23 mouse cellular contexts compared by ENCODE assay signal in the genomic region with DNA sequence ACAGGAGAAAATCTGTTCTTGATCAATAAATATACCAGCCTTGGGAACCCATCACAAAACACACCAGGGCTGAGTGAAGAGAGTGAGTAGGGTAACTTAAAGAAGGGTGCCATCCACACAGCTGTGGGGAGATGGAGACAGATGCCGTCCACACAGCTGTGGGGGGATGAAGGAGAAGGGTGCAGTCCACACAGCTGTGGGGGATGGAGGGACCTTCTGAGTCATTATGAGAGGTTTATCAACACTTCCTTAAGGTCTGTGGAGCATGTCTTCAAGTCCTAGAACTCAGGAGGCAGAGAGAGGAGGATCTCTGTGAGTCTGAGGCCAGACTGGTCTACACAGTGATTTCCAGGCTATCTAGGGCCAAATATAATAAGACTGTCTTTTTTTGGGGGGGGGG. TPM values are rescaled to one million over a fixed set of nuclear protein-coding genes. Genes with fewer than 3 reads are reported as not detected.
A peak's percentile ranks its signal among the peaks of the same experiment; 100 is the strongest.
DNase-seq lines count a peak whose midpoint lies in the region; ATAC-seq and TF ChIP-seq lines count a peak whose summit lies in the region.
"Had no signal": no experiment of that assay in that cellular context is flagged by ENCODE, and none has a peak within 500 bp of the region (broad histone marks: within the 10 kb centered on the region; RNA-seq: fewer than 3 reads in every experiment).

No protein-coding gene starts in this region.

- H3K9me3 ChIP-seq in CH12.LX (replicated peaks; ENCODE audit: low read length): no peaks in the 10 kb centered on the region
- no peaks in the 10 kb centered on the region for H3K9me3 ChIP-seq in midbrain, embryonic 15.5 days
- H3K9me3 ChIP-seq: embryonic facial prominence, embryonic 12.5 days; embryonic facial prominence, embryonic 15.5 days; forebrain, embryonic 15.5 days had no signal

- H3K36me3 ChIP-seq in CH12.LX (replicated peaks in 1 of 2; ENCODE audit: control insufficient read depth in 1 of 2, insufficient read depth in 1 of 2, low read length in 1 of 2): peaks cover 19 to 50% of the 10 kb centered on the region in 2 experiments
- H3K36me3 ChIP-seq in splenic B cell, adult 2 months (ENCODE audit: control insufficient read depth, insufficient read depth, low read length, poor library complexity, severe bottlenecking): no peaks in the 10 kb centered on the region
- peaks cover 15% of the 10 kb centered on the region for H3K36me3 ChIP-seq in midbrain, embryonic 15.5 days (replicated peaks)

- WGBS in midbrain, embryonic 15.5 days: 86% methylated on average over 1 of the region's 1 CpGs

- in situ Hi-C loops in CH12.LX (cut with MboI; ENCODE audit: low pct_ligation_motif_present, low pct_unique_long_range_greater_than_20kb, low sequenced_read_pairs): loop anchor here (5.0 kb wide), 1 partner anchor 34 kb away; no protein-coding TSS in a partner anchor

- no peak for TF ChIP-seq RAD21 in CH12.LX (IDR thresholded peaks at IDR 0.05; ENCODE audit: low read depth, low read length)

- no peak overlapping the region for H3K4me2 ChIP-seq in CH12.LX (ENCODE audit: insufficient read depth, low read depth, poor library complexity, severe bottlenecking)
- H3K4me2 ChIP-seq in midbrain, embryonic 15.5 days: no peak overlapping the region
- H3K4me2 ChIP-seq: embryonic facial prominence, embryonic 12.5 days; embryonic facial prominence, embryonic 15.5 days; forebrain, embryonic 15.5 days; hindbrain, embryonic 14.5 days had no signal

- H3K79me2 ChIP-seq in CH12.LX (replicated peaks; ENCODE audit: control insufficient read depth, extremely low read depth, insufficient read depth, poor library complexity, severe bottlenecking): peaks cover 12% of the 10 kb centered on the region

- peak; percentile 58; the same call in 1 of the 2 replicates for TF ChIP-seq EP300 in CH12.LX (IDR thresholded peaks at IDR 0.05; ENCODE audit: low read length)

- 0 out of 2 replicates have a peak overlapping the region, but pooled peaks have one; percentile 16 for H3K27ac ChIP-seq in gastrocnemius, adult 2 months
- no peak overlapping the region for H3K27ac ChIP-seq in CH12.LX (ENCODE audit: insufficient read depth, low read depth)
- no peak overlapping the region for H3K27ac ChIP-seq in midbrain, embryonic 15.5 days
- H3K27ac ChIP-seq: embryonic facial prominence, embryonic 12.5 days; embryonic facial prominence, embryonic 15.5 days; forebrain, embryonic 15.5 days; hindbrain, embryonic 14.5 days had no signal

- peaks cover 16 to 72% of the 10 kb centered on the region in 2 experiments for H3K4me1 ChIP-seq in CH12.LX (ENCODE audit: control insufficient read depth in 1 of 2, insufficient read depth in 2 of 2)
- H3K4me1 ChIP-seq in midbrain, embryonic 15.5 days: no peaks in the 10 kb centered on the region
- H3K4me1 ChIP-seq: embryonic facial prominence, embryonic 12.5 days had no signal

- no peak overlapping the region for H3K9ac ChIP-seq in CH12.LX (ENCODE audit: insufficient read depth, low read depth)
- no peak overlapping the region for H3K9ac ChIP-seq in midbrain, embryonic 15.5 days
- H3K9ac ChIP-seq: embryonic facial prominence, embryonic 12.5 days; embryonic facial prominence, embryonic 15.5 days; forebrain, embryonic 15.5 days; hindbrain, embryonic 14.5 days had no signal

- no peak for TF ChIP-seq CTCF in gastrocnemius, adult 2 months (IDR thresholded peaks at IDR 0.05)
- no peak for TF ChIP-seq CTCF in CH12.LX (conservative IDR thresholded peaks at IDR 0.05 in 1 of 2, IDR thresholded peaks at IDR 0.05 in 1 of 2; ENCODE audit: low read depth in 2 of 2, low read length in 2 of 2)

- no peak for DNase-seq in gastrocnemius, adult 2 months
- no peak for DNase-seq in gastrocnemius, postnatal 10 days
- DNase-seq in 416B (ENCODE audit: low read depth) (peak; percentile 25), CH12.LX (ENCODE audit: extremely low read depth) (peak; percentile 69)
- peak; percentile 16 for DNase-seq in splenic B cell, adult 2 months (ENCODE audit: low read depth, low spot score)
- DNase-seq in adrenal gland, adult 18-20 months (ENCODE audit: low spot score in 2 of 2): no peak
- DNase-seq: adrenal gland, adult 2 months; adrenal gland, postnatal 14 days; cerebellum, adult 11 months; cerebellum, adult 2 months; cerebellum, adult 9-11 months; cerebellum, postnatal 25 days; gastrocnemius, postnatal 25 days; heart, adult 18-20 months; heart, postnatal 4 days; kidney, adult 2 months had no signal

- ATAC-seq in midbrain, embryonic 15.5 days (replicated peaks): no peak
- ATAC-seq: activated CD4-positive, CD25-positive, alpha-beta regulatory T cell, adult 4 months; forebrain, embryonic 15.5 days; intestine, postnatal 0 days had no signal

- H3K27me3 ChIP-seq in CH12.LX (replicated peaks): no peaks in the 10 kb centered on the region
- H3K27me3 ChIP-seq in splenic B cell, adult 2 months (ENCODE audit: control insufficient read depth, insufficient read depth, low read length, poor library complexity, severe bottlenecking): no peaks in the 10 kb centered on the region
- no peaks in the 10 kb centered on the region for H3K27me3 ChIP-seq in midbrain, embryonic 15.5 days (replicated peaks)
- H3K27me3 ChIP-seq: embryonic facial prominence, embryonic 12.5 days; embryonic facial prominence, embryonic 15.5 days; forebrain, embryonic 15.5 days had no signal

- no peak for TF ChIP-seq POLR2A in CH12.LX (IDR thresholded peaks at IDR 0.05; ENCODE audit: low read depth, low read length)

- dilution Hi-C loops in CH12.LX (cut with MboI; ENCODE audit: extremely low pct_ligation_motif_present, extremely low pct_unique_long_range_greater_than_20kb, low sequenced_read_pairs): no loop called here

- H3K4me3 ChIP-seq in gastrocnemius, adult 2 months: no peak overlapping the region
- no peak overlapping the region for H3K4me3 ChIP-seq in CH12.LX (replicated peaks in 1 of 3; ENCODE audit: low read depth in 2 of 3, low read length in 2 of 3, poor library complexity in 1 of 3)
- no peak overlapping the region for H3K4me3 ChIP-seq in midbrain, embryonic 15.5 days
- H3K4me3 ChIP-seq: embryonic facial prominence, embryonic 12.5 days; embryonic facial prominence, embryonic 15.5 days; forebrain, embryonic 15.5 days had no signal

- intact Hi-C loops in gastrocnemius, adult 2 months (cut with DNase I): no loop called here

TF ChIP-seq in CH12.LX, 34 proteins besides CTCF, POLR2A, EP300 and RAD21 (continues in another document):
- TF ChIP-seq USF2 (conservative IDR thresholded peaks at IDR 0.05; ENCODE audit: low read depth, low read length) (no peak), ETS1 (conservative IDR thresholded peaks at IDR 0.05; ENCODE audit: low read depth, low read length) (peak; percentile 43), ZMIZ1 (IDR thresholded peaks at IDR 0.05; ENCODE audit: low read depth, low read length) (no peak), UBTF (IDR thresholded peaks at IDR 0.05; ENCODE audit: low read depth, low read length) (no peak), CHD2 (IDR thresholded peaks at IDR 0.05; ENCODE audit: low read length) (no peak), IRF4 (IDR thresholded peaks at IDR 0.05; ENCODE audit: low read depth, low read length) (peak; percentile 70), PAX5 (IDR thresholded peaks at IDR 0.05; ENCODE audit: low read length) (no peak), HCFC1 (IDR thresholded peaks at IDR 0.05; ENCODE audit: low read depth, low read length) (no peak), TBP (conservative IDR thresholded peaks at IDR 0.05; ENCODE audit: low read depth, low read length) (no peak), BHLHE40 (IDR thresholded peaks at IDR 0.05; ENCODE audit: low read depth, low read length) (peak; percentile 35; the same call in 1 of the 2 replicates), GABPA (IDR thresholded peaks at IDR 0.05; ENCODE audit: insufficient replicate concordance, low read depth, low read length) (no peak), NELFE (IDR thresholded peaks at IDR 0.05; ENCODE audit: low read depth, low read length) (no peak), SIN3A (IDR thresholded peaks at IDR 0.05; ENCODE audit: low read length) (no peak), USF1 (IDR thresholded peaks at IDR 0.05; ENCODE audit: low read depth, low read length) (no peak), E2F4 (IDR thresholded peaks at IDR 0.05; ENCODE audit: insufficient replicate concordance, low read depth, low read length) (no peak), ZC3H11A (IDR thresholded peaks at IDR 0.05; ENCODE audit: low read depth, low read length) (no peak), JUND (conservative IDR thresholded peaks at IDR 0.05; ENCODE audit: low read depth, low read length) (peak; percentile 64), NRF1 (IDR thresholded peaks at IDR 0.05; ENCODE audit: low read depth, low read length) (no peak), KAT2A (IDR thresholded peaks at IDR 0.05; ENCODE audit: insufficient replicate concordance, low read length) (no peak), MAZ (IDR thresholded peaks at IDR 0.05; ENCODE audit: low read depth, low read length) (no peak), TCF12 (IDR thresholded peaks at IDR 0.05; ENCODE audit: low read depth, low read length) (peak; percentile 91), ZNF384 (IDR thresholded peaks at IDR 0.05; ENCODE audit: low read depth, low read length) (no peak), MAX (IDR thresholded peaks at IDR 0.05; ENCODE audit: low read length) (no peak)

RNA-seq across cellular contexts. Expression of a gene that starts 19.9 kb away (rescaled TPM):
- 10 to 100 TPM; 25.5 to 27.5 TPM for total RNA-seq in gastrocnemius, adult 2 months (2021)
- 10 to 100 TPM; 27.4 to 38.7 TPM for total RNA-seq in gastrocnemius, postnatal 10 days (2021)
- total RNA-seq in CH12.LX (2012; rRNA removed) (25.1 and 25.6 TPM in 2 replicates), CH12.LX (2014; rRNA removed) (21.7 and 22.2 TPM in 2 replicates)
- polyA plus RNA-seq in CH12.LX (2012; ENCODE audit: insufficient read length, low read depth): 48.3 and 49.4 TPM in 2 replicates
- 63.6 and 63.7 TPM in 2 replicates for polyA plus RNA-seq in midbrain, embryonic 15.5 days (2015; fragmentation: Nextera tagmentation; extraction: Ambion mirVana)
- total RNA-seq in adrenal gland, adult 18-20 months (2021): 10 to 100 TPM; 48.5 to 54.1 TPM

RNA-seq across cellular contexts. Expression of a gene that starts 42.3 kb away (rescaled TPM):
- total RNA-seq in gastrocnemius, adult 2 months (2021): 1 to 10 TPM; 3.1 to 4.2 TPM
- total RNA-seq in gastrocnemius, postnatal 10 days (2021): 1 to 10 TPM; 1.7 to 1.8 TPM
- total RNA-seq in CH12.LX (2012; rRNA removed): 4.0 and 5.3 TPM in 2 replicates
- total RNA-seq in CH12.LX (2014; rRNA removed): 2.5 and 2.8 TPM in 2 replicates
- 2.5 and 3.1 TPM in 2 replicates for polyA plus RNA-seq in CH12.LX (2012; ENCODE audit: insufficient read length, low read depth)
- 1.0 and 1.3 TPM in 2 replicates for polyA plus RNA-seq in midbrain, embryonic 15.5 days (2015; fragmentation: Nextera tagmentation; extraction: Ambion mirVana)
- 1 to 10 TPM; 3.9 to 5.3 TPM for total RNA-seq in adrenal gland, adult 18-20 months (2021)

RNA-seq across cellular contexts. Expression of a gene that starts 42.3 kb away (rescaled TPM):
- 1 to 10 TPM; 3.3 to 4.8 TPM for total RNA-seq in gastrocnemius, adult 2 months (2021)
- total RNA-seq in gastrocnemius, postnatal 10 days (2021): 1 to 10 TPM; 3.6 to 5.6 TPM
- total RNA-seq in CH12.LX (2012; rRNA removed): 12.6 TPM in 2 replicates
- 9.7 and 9.8 TPM in 2 replicates for total RNA-seq in CH12.LX (2014; rRNA removed)
- 11.8 and 13.1 TPM in 2 replicates for polyA plus RNA-seq in CH12.LX (2012; ENCODE audit: insufficient read length, low read depth)
- 18.6 and 20.4 TPM in 2 replicates for polyA plus RNA-seq in midbrain, embryonic 15.5 days (2015; fragmentation: Nextera tagmentation; extraction: Ambion mirVana)
- total RNA-seq in adrenal gland, adult 18-20 months (2021): 10 to 100 TPM in 1 of 2 experiments, 1 to 10 TPM in 1; 6.6 to 10.5 TPM

Comparison
In these comparisons a context has a peak if more than half of its experiments do, and no peak if none do; other contexts are left out.
1. DNase-seq: peak in 416B (single experiment), CH12.LX (single experiment) and splenic B cell, adult 2 months (single experiment); none in gastrocnemius, adult 2 months (single experiment), gastrocnemius, postnatal 10 days (single experiment) and adrenal gland, adult 18-20 months (0 of 2).